Mouse (Mus musculus): ENCODE results near the gene Gm12258.

DNA sequence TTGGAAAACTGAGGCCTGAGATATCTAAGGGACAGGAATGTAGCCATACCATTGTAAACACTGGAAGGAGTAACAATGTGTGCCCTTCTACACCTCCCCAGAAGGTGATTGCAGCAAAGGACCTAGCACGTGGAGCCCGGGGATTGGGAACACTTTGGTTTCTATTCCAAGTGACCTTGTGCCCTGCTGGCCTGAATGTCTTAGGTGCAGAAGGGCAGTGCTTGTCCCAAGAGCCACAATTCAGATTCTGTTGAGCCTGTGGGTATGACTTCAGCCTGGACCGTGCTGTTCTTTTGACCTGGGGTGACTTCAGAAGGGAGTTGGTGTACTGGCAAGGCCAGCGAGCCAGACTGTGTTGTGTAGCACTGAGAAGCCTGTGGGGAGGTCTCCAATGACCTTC is 24.0 kb downstream of the Gm12258 start:
- no peak for TF ChIP-seq CTCF (IDR thresholded peaks at IDR 0.05; ENCODE audit: extremely low read depth, insufficient read depth, low read length)
- no peak for TF ChIP-seq POLR2A (IDR thresholded peaks at IDR 0.05; ENCODE audit: extremely low read depth, insufficient read depth, low read length)
